Mouse (Mus musculus) lung, postnatal 0 days (tissue): ENCODE data around the gene Olfr549. TPM values are rescaled to one million over a fixed set of nuclear protein-coding genes. Genes with fewer than 3 reads are reported as not detected.

Experiments
- ATAC-seq: fragments of 200-750 bp; cut with Nextera tagmentation; 2 replicates; pipeline ENCODE4 v1.8.0; 2017; ENCODE audit warnings: moderate library complexity
- DNase-seq: peaks from one replicate; pipeline ENCODE4 v3.0.0-alpha.2; 2016; ENCODE audit warnings: low spot score
- H3K27ac ChIP-seq: fragments of 300-500 bp; sonication (generic); 2 replicates; pipeline ENCODE4 v1.5.1; 2014; ENCODE audit warnings: antibody characterized with exemption, mild to moderate bottlenecking, low read length, mixed read lengths
- H3K27me3 ChIP-seq: fragments of 300-500 bp; sonication (generic); replicated peaks from 2 replicates; pipeline ENCODE4 v1.6.1; 2014; ENCODE audit warnings: low read length, mixed read lengths; ENCODE audit not compliant: insufficient read depth
- H3K36me3 ChIP-seq: fragments of 300-500 bp; sonication (generic); 2 replicates; pipeline ENCODE4 v1.6.1; 2014; ENCODE audit warnings: low read length, mixed read lengths; ENCODE audit not compliant: insufficient read depth
- H3K4me1 ChIP-seq: fragments of 300-500 bp; sonication (generic); 2 replicates; pipeline ENCODE4 v1.6.1; 2014; ENCODE audit warnings: antibody characterized with exemption, low read depth, low read length, mixed read lengths; ENCODE audit not compliant: insufficient read depth
- H3K4me2 ChIP-seq: fragments of 300-500 bp; sonication (generic); replicated peaks from 2 replicates; pipeline ENCODE4 v1.6.1; 2014; ENCODE audit warnings: low read depth, mild to moderate bottlenecking, low read length, moderate library complexity, mixed read lengths
- H3K4me3 ChIP-seq: fragments of 300-500 bp; sonication (generic); 2 replicates; pipeline ENCODE4 v1.5.1; 2014; ENCODE audit warnings: low read depth, low read length
- H3K9ac ChIP-seq: fragments of 300-500 bp; sonication (generic); replicated peaks from 2 replicates; pipeline ENCODE4 v1.6.1; 2014; ENCODE audit warnings: low read depth, mild to moderate bottlenecking
- H3K9me3 ChIP-seq: fragments of 300-500 bp; sonication (generic); 2 replicates; pipeline ENCODE4 v1.6.1; 2016; ENCODE audit warnings: low read length, mixed read lengths
- CTCF ChIP-seq: IDR thresholded peaks from 2 replicates; pipeline ENCODE4 v1.5.1; 2016; ENCODE audit warnings: antibody characterized with exemption, mild to moderate bottlenecking
- EP300 ChIP-seq: IDR thresholded peaks from 2 replicates; pipeline ENCODE4 v1.6.1; 2016; ENCODE audit warnings: antibody characterized with exemption, mild to moderate bottlenecking, control low read depth
- WGBS: fragments of 180-500 bp; shearing (Covaris S2); extraction: QIAGEN DNeasy Blood & Tissue Kit; methylation state at CpG from one replicate; pipeline ENCODE4 v1.1.7; 2014; 5-methylcytosine and 5-hydroxymethylcytosine counted together
- polyA plus RNA-seq: library from polyadenylated mRNA; unstranded; fragments of >200 nt; fragmentation: Nextera tagmentation; extraction: Ambion mirVana; gene quantifications from 2 replicates; pipeline ENCODE4 v1.2.1, GENCODE M21; 2015

Olfr549 gene
- polyA plus RNA-seq, 1 experiment from 2014 or later, result not detected

- no peak for ATAC-seq
- no peak for DNase-seq
- Histone ChIP-seq H3K27ac (no peak overlapping the region), H3K9ac (no peak overlapping the region), H3K4me2 (no peak overlapping the region), H3K9me3 (no peaks in the 10 kb centered on the region), H3K4me1 (no peaks in the 10 kb centered on the region), H3K4me3 (no peak overlapping the region), H3K36me3 (no peaks in the 10 kb centered on the region), H3K27me3 (no peaks in the 10 kb centered on the region)
- TF ChIP-seq CTCF, result no peak
- TF ChIP-seq EP300, result no peak
- WGBS, result 64% methylated on average over 3 of the region's 3 CpGs
These were observed 23.6 kb downstream of the Olfr549 start for GRCm38 (mm10) chr7:102573174-102573830.

GRCm38 (mm10) chr7:102575998-102576397 lies 26.3 kb downstream of the Olfr549 start:
- H3K4me3 ChIP-seq, result no peak overlapping the region
- H3K9ac ChIP-seq, result no peak overlapping the region
- H3K9me3 ChIP-seq, result no peaks in the 10 kb centered on the region
- TF ChIP-seq EP300, result no peak
- DNase-seq (no peak), ATAC-seq (no peak)
- no peak overlapping the region for H3K27ac ChIP-seq
- H3K4me2 ChIP-seq, result no peak overlapping the region
- H3K27me3 ChIP-seq, result no peaks in the 10 kb centered on the region
- WGBS, result 55% methylated on average over 6 of the region's 6 CpGs
- H3K36me3 ChIP-seq, result no peaks in the 10 kb centered on the region
- H3K4me1 ChIP-seq, result no peaks in the 10 kb centered on the region

GRCm38 (mm10) chr7:102591786-102592185 lies 42.1 kb downstream of the Olfr549 start, which contains the start of gene Olfr551:
Gene Olfr551 (minus strand): TSS chr7:102591886.
- 89% methylated on average over 3 of the region's 3 CpGs for WGBS

GRCm38 (mm10) chr7:102597378-102598031 lies 47.8 kb downstream of the Olfr549 start, which contains the start of gene Olfr552:
Gene Olfr552 (plus strand): TSS chr7:102597770.
- TF ChIP-seq EP300 (no peak), CTCF (no peak)
- Histone ChIP-seq H3K36me3 (no peaks in the 10 kb centered on the region), H3K4me3 (no peak within 1 kb of the TSS), H3K4me1 (no peaks in the 10 kb centered on the region), H3K9me3 (no peaks in the 10 kb centered on the region), H3K4me2 (no peak within 1 kb of the TSS), H3K27ac (no peak within 1 kb of the TSS), H3K9ac (no peak within 1 kb of the TSS), H3K27me3 (no peaks in the 10 kb centered on the region)
- DNase-seq (no peak), ATAC-seq (no peak)
- 53% methylated on average over 1 of the region's 1 CpGs for WGBS

More at GRCm38 (mm10) chr7:102591786-102592185, 42.1 kb downstream of the Olfr549 start, which contains the start of gene Olfr551:
- H3K27me3 ChIP-seq, result no peaks in the 10 kb centered on the region
- no peaks in the 10 kb centered on the region for H3K9me3 ChIP-seq
- no peak within 1 kb of the TSS for H3K4me2 ChIP-seq
- H3K4me1 ChIP-seq, result no peaks in the 10 kb centered on the region
- H3K27ac ChIP-seq, result no peak within 1 kb of the TSS
- no peak within 1 kb of the TSS for H3K9ac ChIP-seq
- H3K36me3 ChIP-seq, result no peaks in the 10 kb centered on the region
- no peak for ATAC-seq
- no peak for TF ChIP-seq EP300
- no peak for TF ChIP-seq CTCF
- no peak within 1 kb of the TSS for H3K4me3 ChIP-seq
- DNase-seq, result no peak

Other genes with a start within 250 kb of the Olfr549 start
- gene Rrm1, start 108.2 kb upstream of the Olfr549 start, polyA plus RNA-seq, result 20.7 and 25.2 TPM in 2 replicates
- gene Olfr543, start 68.2 kb upstream of the Olfr549 start, polyA plus RNA-seq, result not detected in 2 replicates
- gene Olfr544, start 61.6 kb upstream of the Olfr549 start, polyA plus RNA-seq, result not detected in 2 replicates
- gene Olfr545, start 50.3 kb upstream of the Olfr549 start, polyA plus RNA-seq, result not detected in 2 replicates
- gene Olfr547, start 15.1 kb upstream of the Olfr549 start, polyA plus RNA-seq, result not detected in 2 replicates
- gene Olfr548-ps1, start 9.0 kb upstream of the Olfr549 start, polyA plus RNA-seq, result not detected in 2 replicates
- 0.76 and 0.80 TPM in 2 replicates for gene Trim21, start 15.6 kb downstream of the Olfr549 start, polyA plus RNA-seq
- 0.21 TPM in 2 replicates for gene Olfr550, start 21.6 kb downstream of the Olfr549 start, polyA plus RNA-seq
- gene Olfr551, start 42.0 kb downstream of the Olfr549 start, polyA plus RNA-seq, result not detected in 2 replicates
- not detected in 2 replicates for gene Olfr552, start 47.9 kb downstream of the Olfr549 start, polyA plus RNA-seq
- not detected in 2 replicates for gene Olfr553, start 68.3 kb downstream of the Olfr549 start, polyA plus RNA-seq
- not detected in 2 replicates for gene Olfr554, start 88.6 kb downstream of the Olfr549 start, polyA plus RNA-seq
- not detected in 2 replicates for gene Olfr555, start 109.0 kb downstream of the Olfr549 start, polyA plus RNA-seq
- gene Olfr556, start 115.0 kb downstream of the Olfr549 start, polyA plus RNA-seq, result not detected in 2 replicates
- gene Trim68, start 137.5 kb downstream of the Olfr549 start, polyA plus RNA-seq, result 11.6 and 13.2 TPM in 2 replicates
- gene Olfr557, start 146.0 kb downstream of the Olfr549 start, polyA plus RNA-seq, result not detected in 2 replicates
- 0.13 and 0.16 TPM in 2 replicates for gene Olfr558, start 152.3 kb downstream of the Olfr549 start, polyA plus RNA-seq
- gene Olfr33, start 169.2 kb downstream of the Olfr549 start, polyA plus RNA-seq, result not detected in 2 replicates
- gene Olfr559, start 177.6 kb downstream of the Olfr549 start, polyA plus RNA-seq, result not detected in 2 replicates
- gene Olfr560, start 209.5 kb downstream of the Olfr549 start, polyA plus RNA-seq, result not detected in 2 replicates
- 0.04 and 0.12 TPM in 2 replicates for gene Olfr78, start 209.6 kb downstream of the Olfr549 start, polyA plus RNA-seq
- not detected in 2 replicates for gene Olfr561, start 221.4 kb downstream of the Olfr549 start, polyA plus RNA-seq